Mouse (Mus musculus) left cerebral cortex, adult 18-20 months (tissue): ENCODE measurements around the gene Kansl2. TPM values are rescaled to one million over a fixed set of nuclear protein-coding genes. Genes with fewer than 3 reads are reported as not detected.

Experiments used
- DNase-seq, 2 experiments: peaks; one replicate each; pipeline ENCODE4 v3.0.0; 2021 to 2022; ENCODE audit warnings: low spot score in 2 of 2, mixed read lengths in 1 of 2
- microRNA-seq, 2 experiments: library from miRNA; unstranded; fragments of <30 nt; microRNA quantifications; one replicate each; pipeline ENCODE4 v1.2.0; 2021
- total RNA-seq, 2 experiments: library from RNA; stranded (reverse); gene quantifications; 2 replicates each; pipeline ENCODE4 v1.2.3; 2021

Kansl2 gene
- total RNA-seq, 2 experiments from 2014 or later = 58.2 to 59.7 TPM

GRCm38 (mm10) chr15:98506253-98506957 lies 27.7 kb downstream of the Kansl2 start:
- DNase-seq = no peak

DNA sequence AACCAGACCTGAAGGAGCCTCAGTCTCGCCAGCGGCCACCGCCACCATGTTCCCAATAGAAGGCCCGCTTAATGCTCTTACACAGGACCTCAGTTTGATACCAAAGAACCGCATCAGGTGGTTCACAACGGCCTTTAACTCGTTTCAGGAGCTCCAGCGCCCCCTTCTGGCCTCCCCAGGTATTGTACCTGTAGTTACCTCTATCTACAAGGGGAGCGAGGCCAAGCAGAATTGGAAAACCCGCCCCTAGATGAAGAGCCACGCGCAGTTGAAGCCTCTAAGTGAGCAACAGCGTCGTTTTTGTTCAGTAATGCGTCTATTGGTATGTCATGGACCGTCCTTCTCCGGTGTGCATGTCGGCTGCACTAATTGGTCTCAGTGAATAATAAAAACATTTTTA lies 29.6 kb downstream of the Kansl2 start:
- peak; percentile 47 to 65 for DNase-seq

- DNase-seq = no peak
These were observed 30.7 kb downstream of the Kansl2 start for GRCm38 (mm10) chr15:98503317-98503716.

- no peak for DNase-seq
These were observed 36.4 kb downstream of the Kansl2 start for GRCm38 (mm10) chr15:98497631-98498030.

GRCm38 (mm10) chr15:98492102-98492501 lies 42.0 kb downstream of the Kansl2 start, which contains the start of gene Olfr279:
Olfr279 (plus strand) TSS chr15:98492402.
- no peak for DNase-seq

- DNase-seq = no peak
These were observed 42.7 kb downstream of the Kansl2 start for GRCm38 (mm10) chr15:98491332-98491731.

- no peak for DNase-seq
These were observed 47.5 kb downstream of the Kansl2 start for GRCm38 (mm10) chr15:98486433-98487021.

DNA sequence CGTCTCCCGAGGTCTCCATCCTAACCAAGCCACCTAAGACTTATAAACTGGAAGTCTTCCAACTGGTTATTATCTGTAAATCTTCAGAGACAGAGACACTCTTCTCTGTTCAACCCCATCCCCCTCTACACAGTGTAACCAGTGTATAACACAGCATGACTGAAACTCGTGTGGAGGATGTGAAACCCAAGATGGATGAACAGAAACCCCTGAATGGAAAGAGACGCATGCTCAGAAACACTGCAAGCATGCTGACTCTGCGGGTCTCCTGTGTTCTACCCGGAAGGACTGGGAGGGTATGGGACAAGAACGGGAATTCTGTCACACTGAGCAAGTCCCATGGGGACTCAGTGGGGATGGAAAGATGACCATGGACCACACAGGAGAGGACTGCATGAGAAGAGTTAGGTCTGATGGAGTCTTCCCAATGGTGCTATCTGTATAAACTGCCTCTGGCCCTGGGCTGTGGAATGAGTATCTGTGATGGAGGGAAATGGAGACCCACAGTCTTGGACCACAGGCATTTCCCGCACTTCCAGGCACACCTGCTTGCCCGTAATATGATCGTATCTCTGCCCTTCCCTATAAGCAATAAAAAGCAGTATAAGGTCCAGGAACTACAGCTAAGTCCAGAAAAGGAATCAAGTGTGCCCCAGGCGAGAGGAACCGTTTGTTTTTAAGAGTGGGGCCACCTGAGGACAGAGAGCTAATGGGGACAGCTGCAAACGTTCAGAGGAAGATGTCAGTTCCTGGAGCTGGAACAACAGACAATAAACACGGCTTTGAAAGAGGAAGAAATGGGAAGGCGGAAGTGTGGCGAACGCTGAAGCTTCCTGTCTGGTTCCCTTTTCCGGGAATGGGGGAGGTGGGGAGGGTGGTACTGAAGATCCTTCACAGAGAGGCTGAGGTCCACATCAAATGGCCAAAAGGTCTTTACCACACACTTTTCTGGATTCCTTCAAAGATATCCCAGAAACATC lies 49.9 kb downstream of the Kansl2 start:
- no peak for DNase-seq

GRCm38 (mm10) chr15:98482701-98483100 lies 51.4 kb downstream of the Kansl2 start, which contains the start of gene Lalba:
Lalba (minus strand) TSS chr15:98482721.
- no peak for DNase-seq

DNA sequence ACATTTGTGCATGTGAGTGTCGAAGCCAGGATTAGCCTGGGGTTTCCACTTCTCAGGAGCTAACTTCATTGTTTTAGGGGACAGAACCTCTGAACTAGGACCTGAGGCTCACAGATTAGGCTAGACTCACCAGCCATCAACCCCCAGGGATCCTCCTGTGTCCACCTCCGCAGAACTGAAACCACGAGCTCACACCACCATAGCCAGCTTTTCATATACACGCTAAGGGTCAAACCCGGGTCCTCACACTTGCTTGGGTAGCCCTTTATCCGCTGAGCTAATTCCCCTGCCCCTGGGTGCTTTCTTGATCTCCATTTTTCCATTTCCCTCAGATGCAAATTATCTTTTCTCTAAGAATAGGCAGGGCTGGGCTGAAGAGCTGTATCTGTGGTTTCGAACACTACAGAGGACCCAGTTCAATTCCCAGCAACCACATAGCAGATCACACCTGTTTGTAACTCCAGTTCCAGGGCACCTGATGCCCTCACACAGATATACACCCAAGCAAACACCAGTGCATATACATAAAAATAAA lies 54.4 kb downstream of the Kansl2 start:
- no peak for DNase-seq

- DNase-seq = no peak
These were observed 57.8 kb downstream of the Kansl2 start for GRCm38 (mm10) chr15:98476281-98476680.

GRCm38 (mm10) chr15:98475382-98475781 lies 58.7 kb downstream of the Kansl2 start:
- peak in 1 of 2 experiments; percentile 57 for DNase-seq

GRCm38 (mm10) chr15:98474958-98475357 lies 59.1 kb downstream of the Kansl2 start:
- no peak for DNase-seq

DNA sequence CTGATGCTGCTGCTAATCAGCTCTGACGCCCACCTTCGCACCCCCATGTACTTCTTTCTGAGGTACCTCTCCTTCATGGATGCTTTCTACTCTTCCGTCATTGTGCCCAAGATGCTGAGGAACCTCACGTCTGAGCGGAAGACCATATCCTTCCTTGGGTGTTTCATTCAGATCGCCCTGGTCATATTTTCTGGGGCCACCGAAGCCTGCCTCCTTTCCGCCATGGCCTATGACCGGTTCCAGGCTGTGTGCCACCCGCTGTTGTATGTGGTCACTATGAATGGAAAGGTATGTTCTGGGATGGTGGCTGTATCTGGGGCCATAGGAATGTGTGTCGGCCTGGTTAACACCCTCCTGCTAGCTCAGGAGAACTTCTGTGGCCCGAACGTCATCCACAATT lies 62.5 kb downstream of the Kansl2 start:
- DNase-seq = no peak

DNA sequence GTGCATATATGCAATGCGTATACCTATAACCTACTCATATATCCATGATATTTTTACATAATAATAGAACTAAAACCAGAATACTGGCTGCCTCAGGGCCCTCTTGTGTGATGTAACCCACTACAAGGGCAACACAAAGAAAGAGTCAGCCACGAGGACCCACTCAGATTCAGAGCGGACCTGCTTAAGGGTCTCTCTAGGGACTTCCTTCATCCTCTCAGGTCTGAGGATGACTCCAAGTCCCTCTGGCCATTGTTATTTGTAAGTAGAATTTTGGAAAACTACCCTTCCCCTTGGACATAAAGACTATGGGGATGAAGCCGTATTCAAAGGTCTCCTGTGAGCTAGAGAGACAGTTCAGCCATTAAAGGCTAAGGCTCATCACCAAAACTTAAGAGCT lies 64.5 kb downstream of the Kansl2 start, which contains the start of gene OR5BS1P:
OR5BS1P (plus strand) TSS at position 301 of the 400 bp plus-strand sequence.
- DNase-seq = no peak

Small RNAs within 50 kb of the gene (microRNA-seq; reads per million reads assigned to microRNA genes)
- 1.7 to 12.5 reads per million in 2 experiments for gene Mir1291

Other genes starting within 250 kb of the Kansl2 start
- gene Zfp641, start 238.1 kb downstream of the Kansl2 start, total RNA-seq = 1 to 10 TPM; 6.6 to 7.1 TPM
- gene Olfr285, start 216.9 kb downstream of the Kansl2 start, total RNA-seq = not detected
- not detected for gene Olfr284, start 193.3 kb downstream of the Kansl2 start, total RNA-seq
- gene Olfr283, start 153.3 kb downstream of the Kansl2 start, total RNA-seq = not detected
- not detected for gene Olfr282, start 103.0 kb downstream of the Kansl2 start, total RNA-seq
- not detected for gene Olfr281, start 81.7 kb downstream of the Kansl2 start, total RNA-seq
- gene OR5BS1P, start 64.4 kb downstream of the Kansl2 start, total RNA-seq = not detected
- not detected for gene Lalba, start 51.5 kb downstream of the Kansl2 start, total RNA-seq
- not detected for gene Olfr279, start 41.9 kb downstream of the Kansl2 start, total RNA-seq
- gene Ccnt1, start 36.7 kb upstream of the Kansl2 start, total RNA-seq = 10 to 100 TPM; 40.4 to 46.0 TPM
- gene 4930415O20Rik, start 36.7 kb upstream of the Kansl2 start, total RNA-seq = not detected
- gene Adcy6, start 75.8 kb upstream of the Kansl2 start, total RNA-seq = 10 to 100 TPM; 45.8 to 49.7 TPM
- 100 to 1,000 TPM; 267 to 278 TPM for gene Cacnb3, start 96.6 kb upstream of the Kansl2 start, total RNA-seq
- gene Ddx23, start 128.6 kb upstream of the Kansl2 start, total RNA-seq = 10 to 100 TPM; 86.9 to 90.6 TPM
- 10 to 100 TPM; 24.4 to 30.7 TPM for gene Rnd1, start 143.2 kb upstream of the Kansl2 start, total RNA-seq
- gene Ccdc65, start 173.9 kb upstream of the Kansl2 start, total RNA-seq = 10 to 100 TPM in 1 of 2 experiments, 1 to 10 TPM in 1; 9.5 to 10.5 TPM
- 1 to 10 TPM; 1.9 to 2.6 TPM for gene Fkbp11, start 193.9 kb upstream of the Kansl2 start, total RNA-seq
- 100 to 1,000 TPM; 724 to 773 TPM for gene Arf3, start 228.9 kb upstream of the Kansl2 start, total RNA-seq
- 1 to 10 TPM in 1 of 2 experiments, under 1 TPM in 1; 0.63 to 1.1 TPM for gene Wnt10b, start 243.9 kb upstream of the Kansl2 start, total RNA-seq